Mouse (Mus musculus) CH12.LX (cell line): ENCODE data around the gene Actl6a. TPM values are rescaled to one million over a fixed set of nuclear protein-coding genes. Genes with fewer than 3 reads are reported as not detected.

Experiments used
- DNase-seq: peaks from one replicate; pipeline ENCODE4 v3.0.0-alpha.2; 2013; ENCODE audit errors: extremely low read depth
- H3K27ac ChIP-seq: 2 replicates; pipeline ENCODE4 v1.5.1; 2012; ENCODE audit warnings: low read depth, mild to moderate bottlenecking, control low read depth, moderate library complexity; ENCODE audit not compliant: insufficient read depth
- H3K27me3 ChIP-seq: replicated peaks from 2 replicates; pipeline ENCODE3; 2012; ENCODE audit warnings: inconsistent platforms
- H3K36me3 ChIP-seq, 2 experiments: replicated peaks in 1 of 2; 2 replicates each; pipeline versions ENCODE3 to v1.6.1; 2012; ENCODE audit warnings: inconsistent platforms in 1 of 2, low read length in 1 of 2, mild to moderate bottlenecking in 1 of 2, mixed read lengths in 1 of 2, moderate library complexity in 1 of 2; ENCODE audit not compliant: control insufficient read depth in 1 of 2, insufficient read depth in 1 of 2
- H3K4me1 ChIP-seq, 2 experiments: 2 replicates each; pipeline ENCODE4 v1.6.1; 2012; ENCODE audit warnings: inconsistent platforms in 1 of 2, moderate library complexity in 1 of 2; ENCODE audit not compliant: insufficient read depth in 2 of 2, control insufficient read depth in 1 of 2
- H3K4me2 ChIP-seq: 2 replicates; pipeline ENCODE4 v1.6.1; 2012; ENCODE audit warnings: low read depth, mild to moderate bottlenecking, control low read depth; ENCODE audit not compliant: poor library complexity, insufficient read depth, severe bottlenecking
- H3K4me3 ChIP-seq, 3 experiments: fragments of 150-350 bp in 1 of 3; sonication (generic) in 1 of 3; replicated peaks in 1 of 3; 2 replicates each; pipeline versions ENCODE3 to v1.5.1; 2011 to 2012; ENCODE audit warnings: low read depth in 2 of 3, low read length in 2 of 3, mild to moderate bottlenecking in 2 of 3, moderate library complexity in 2 of 3, control low read depth in 1 of 3, improper control_type of control experiment in 1 of 3, inconsistent platforms in 1 of 3, mixed read lengths in 1 of 3; ENCODE audit not compliant: poor library complexity in 1 of 3
- H3K79me2 ChIP-seq: replicated peaks from 2 replicates; pipeline ENCODE4 v1.6.1; 2012; ENCODE audit warnings: mild to moderate bottlenecking, moderate library complexity; ENCODE audit not compliant: control insufficient read depth, poor library complexity, insufficient read depth, severe bottlenecking; ENCODE audit errors: extremely low read depth
- H3K9ac ChIP-seq: 2 replicates; pipeline ENCODE4 v1.6.1; 2012; ENCODE audit warnings: low read depth, mild to moderate bottlenecking, control low read depth, moderate library complexity; ENCODE audit not compliant: insufficient read depth
- H3K9me3 ChIP-seq: replicated peaks from 2 replicates; pipeline ENCODE3; 2012; ENCODE audit warnings: low read length, inconsistent platforms, mixed read lengths
- BHLHE40 ChIP-seq: IDR thresholded peaks from 2 replicates; pipeline ENCODE4 v1.6.1; 2011; ENCODE audit warnings: mild to moderate bottlenecking, low read depth, low read length, improper control_type of control experiment
- CHD1 ChIP-seq: IDR thresholded peaks from 2 replicates; pipeline ENCODE4 v1.6.1; 2012; ENCODE audit warnings: low read depth, low read length, improper control_type of control experiment, inconsistent platforms
- HCFC1 ChIP-seq: IDR thresholded peaks from 2 replicates; pipeline ENCODE4 v1.6.1; 2012; ENCODE audit warnings: low read depth, mild to moderate bottlenecking, inconsistent platforms, low read length, improper control_type of control experiment
- IRF4 ChIP-seq: IDR thresholded peaks from 2 replicates; pipeline ENCODE4 v1.6.1; 2014; ENCODE audit warnings: low read depth, mild to moderate bottlenecking, inconsistent platforms, low read length, improper control_type of control experiment
- MAX ChIP-seq: IDR thresholded peaks from 2 replicates; pipeline ENCODE4 v1.6.1; 2011; ENCODE audit warnings: low read length, improper control_type of control experiment
- MAZ ChIP-seq: IDR thresholded peaks from 2 replicates; pipeline ENCODE4 v1.6.1; 2012; ENCODE audit warnings: low read depth, mild to moderate bottlenecking, inconsistent platforms, low read length, improper control_type of control experiment, moderate library complexity
- MEF2A ChIP-seq: IDR thresholded peaks from 2 replicates; pipeline ENCODE4 v1.6.1; 2014; ENCODE audit warnings: low read depth, mild to moderate bottlenecking, inconsistent platforms, low read length, improper control_type of control experiment, borderline replicate concordance
- NELFE ChIP-seq: IDR thresholded peaks from 2 replicates; pipeline ENCODE4 v1.6.1; 2011; ENCODE audit warnings: low read depth, low read length, improper control_type of control experiment
- PAX5 ChIP-seq: IDR thresholded peaks from 2 replicates; pipeline ENCODE4 v1.6.1; 2012; ENCODE audit warnings: low read length, inconsistent platforms, mixed read lengths
- SMC3 ChIP-seq: IDR thresholded peaks from 2 replicates; pipeline ENCODE4 v1.6.1; 2011; ENCODE audit warnings: low read depth, low read length, improper control_type of control experiment
- USF2 ChIP-seq: conservative IDR thresholded peaks from 2 replicates; pipeline ENCODE4 v1.6.1; 2011; ENCODE audit warnings: low read depth, low read length, improper control_type of control experiment
- ZKSCAN1 ChIP-seq: IDR thresholded peaks from 2 replicates; pipeline ENCODE4 v1.6.1; 2012; ENCODE audit warnings: low read depth, inconsistent platforms, low read length, improper control_type of control experiment, borderline replicate concordance
- ZNF384 ChIP-seq: IDR thresholded peaks from 2 replicates; pipeline ENCODE4 v1.6.1; 2012; ENCODE audit warnings: low read depth, low read length, improper control_type of control experiment, inconsistent platforms
- dilution Hi-C: fragments of 300-500 bp; cut with MboI; formaldehyde crosslinking; loops from 2 replicates; pipeline ENCODE4 v1.14.3; 2020; ENCODE audit warnings: low sequenced_read_pairs; ENCODE audit not compliant: extremely low pct_unique_long_range_greater_than_20kb, extremely low pct_ligation_motif_present
- in situ Hi-C: fragments of 300-500 bp; cut with MboI; formaldehyde crosslinking; loops from 3 replicates; pipeline ENCODE4 v1.14.3; 2019; ENCODE audit warnings: low sequenced_read_pairs, low pct_ligation_motif_present, low pct_unique_long_range_greater_than_20kb, mixed read lengths
- polyA plus RNA-seq: library from polyadenylated mRNA; unstranded; fragments of >175 nt; gene quantifications from 2 replicates; pipeline ENCODE4 v1.2.1, GENCODE M21; 2012; ENCODE audit warnings: low read depth; ENCODE audit not compliant: insufficient read length
- total RNA-seq, 2 experiments: library from RNA; depleted of rRNA; stranded (reverse); fragments of 300-350 nt in 1 of 2; fragments of >200 nt in 1 of 2; gene quantifications; 2 replicates each; pipeline ENCODE4 v1.2.3; 2012 to 2014

Gene Actl6a
- total and polyA plus RNA-seq, 3 experiments, result 80.7 to 132 (median 89.1) TPM

- TF ChIP-seq CHD1 (no peak), SMC3 (no peak), HCFC1 (peak; percentile 94), NELFE (peak; percentile 77), BHLHE40 (0 out of 2 replicates have a peak, but pooled peaks have one; percentile 16), MAX (peak; percentile 81), MAZ (no peak; the same call in 1 of the 2 replicates), ZKSCAN1 (no peak), PAX5 (no peak), IRF4 (peak; percentile 23; the same call in 1 of the 2 replicates), USF2 (no peak), ZNF384 (no peak)
Observed at GRCm38 (mm10) chr3:32736244-32737171, 30.4 kb downstream of the Actl6a start, which contains the start of gene Ndufb5 (continued).

- peaks cover 35% of the 10 kb centered on the region for H3K79me2 ChIP-seq
- no peaks in the 10 kb centered on the region for H3K9me3 ChIP-seq
- peak within 1 kb of the TSS; percentile 80 for H3K27ac ChIP-seq
- H3K4me2 ChIP-seq, result peak within 1 kb of the TSS; percentile 92
- no peaks in the 10 kb centered on the region for H3K27me3 ChIP-seq
- peak within 1 kb of the TSS; percentile 91 for H3K9ac ChIP-seq
- peak within 1 kb of the TSS; percentile 97 to 100 (median 97) for H3K4me3 ChIP-seq
- no peak for TF ChIP-seq MEF2A
- dilution Hi-C loops, result no loop called here
- DNase-seq, result peak; percentile 13
- H3K36me3 ChIP-seq, result peaks cover 15 to 59% of the 10 kb centered on the region in 2 experiments
- peaks cover 0 to 26% of the 10 kb centered on the region in 2 experiments; a peak in 3 of 4 replicates for H3K4me1 ChIP-seq
- in situ Hi-C loops, result no loop called here
Observed at GRCm38 (mm10) chr3:32737172-32737655, 31.1 kb downstream of the Actl6a start, which contains the start of gene Mrpl47. Mrpl47 (minus strand) TSS chr3:32737605.

GRCm38 (mm10) chr3:32738549-32738948, 32.5 kb downstream of the Actl6a start:
- peaks cover 0 to 26% of the 10 kb centered on the region in 2 experiments; a peak in 3 of 4 replicates for H3K4me1 ChIP-seq
- no peak overlapping the region for H3K27ac ChIP-seq
- no peaks in the 10 kb centered on the region for H3K27me3 ChIP-seq
- H3K36me3 ChIP-seq, result peaks cover 9 to 59% of the 10 kb centered on the region in 2 experiments
- peaks cover 38% of the 10 kb centered on the region for H3K79me2 ChIP-seq
- no peak overlapping the region for H3K4me2 ChIP-seq
- no peak overlapping the region for H3K4me3 ChIP-seq
- H3K9me3 ChIP-seq, result no peaks in the 10 kb centered on the region
- dilution Hi-C loops (no loop called here), in situ Hi-C loops (no loop called here)
- TF ChIP-seq CHD1, result no peak
- DNase-seq, result no peak
- no peak overlapping the region for H3K9ac ChIP-seq
